Mouse (Mus musculus): ENCODE data around the gene Olfr646. TPM values are rescaled to one million over a fixed set of nuclear protein-coding genes. Genes with fewer than 3 reads are reported as not detected.

Olfr646 gene
- polyA plus RNA-seq (2012; ENCODE audit: low replicate concordance), result not detected in 2 replicates

DNA sequence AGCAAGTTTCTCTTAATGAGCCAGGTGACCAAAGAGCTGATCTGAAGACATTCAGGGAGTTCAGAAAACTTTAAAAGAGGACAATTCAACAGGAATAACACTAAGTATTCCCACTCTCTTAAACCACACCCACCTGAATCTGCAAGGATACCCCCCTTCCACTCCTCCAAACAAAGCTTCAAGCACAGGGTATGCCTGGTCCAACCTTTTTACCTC lies at the start of gene Olfr646:
Gene Olfr646, plus strand, starts transcription at position 117 of the 216 bp plus-strand sequence.

DNA sequence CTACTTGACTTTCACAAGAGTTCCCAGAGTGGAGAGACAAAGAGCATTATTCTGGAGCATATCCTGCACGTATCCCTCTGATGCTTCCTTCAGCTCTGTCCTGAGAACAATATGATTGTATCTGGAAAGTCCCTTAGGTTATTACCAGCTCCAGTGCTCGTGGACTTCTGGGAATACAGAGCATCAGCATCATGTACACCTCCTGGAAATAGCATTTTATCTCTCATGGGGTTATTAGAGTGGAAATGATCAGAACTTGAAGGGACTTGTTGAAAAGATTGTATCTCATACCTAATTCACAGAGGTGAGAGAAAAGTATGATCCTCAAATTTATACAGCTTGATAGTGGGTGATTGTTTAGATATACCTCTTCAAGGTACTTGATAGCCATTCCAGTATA lies 43.3 kb upstream of the Olfr646 start, which contains the start of gene 4930516K23Rik:
Gene 4930516K23Rik, minus strand, starts transcription at position 101 of the 400 bp plus-strand sequence.

DNA sequence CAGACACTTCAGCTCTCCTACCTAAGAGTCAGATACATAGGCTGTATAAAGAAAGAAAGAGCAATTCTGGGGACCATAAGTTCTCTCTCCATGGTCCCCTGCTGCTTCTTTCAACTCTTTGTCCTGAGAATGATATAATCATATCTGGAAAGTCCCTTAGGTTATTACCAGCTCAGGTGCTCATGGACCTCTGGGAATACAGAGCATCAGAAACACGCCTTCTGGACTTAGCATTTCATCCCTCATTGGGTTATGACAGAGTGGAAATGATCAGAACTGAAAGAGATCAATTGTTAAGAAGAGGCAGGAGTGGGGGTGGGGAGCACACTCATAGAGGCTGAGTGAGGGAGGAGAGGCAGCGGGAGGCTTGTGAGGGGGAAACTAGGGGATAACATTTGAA lies 32.9 kb upstream of the Olfr646 start, which contains the start of gene Olfr644:
Gene Olfr644, minus strand, starts transcription at position 101 of the 400 bp plus-strand sequence.

DNA sequence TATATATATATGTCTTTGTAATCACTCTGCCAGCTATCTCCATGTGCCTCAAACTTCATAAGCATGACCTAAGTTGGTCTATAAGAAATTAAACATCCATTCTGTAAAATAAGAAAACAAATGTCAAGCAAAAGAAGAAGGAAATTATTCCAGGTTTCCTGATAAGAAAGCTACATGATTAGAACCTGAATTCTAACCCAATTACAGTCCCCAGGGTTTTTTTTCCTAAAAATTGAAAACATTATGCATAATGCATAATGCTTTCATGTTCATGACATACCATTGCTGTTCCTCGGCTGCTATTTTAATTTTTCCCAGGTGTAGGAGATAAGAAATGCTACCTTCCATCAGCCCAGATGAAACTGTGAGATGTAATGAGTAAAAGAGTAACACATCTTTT lies 19.3 kb upstream of the Olfr646 start, which contains the start of gene Olfr645:
Gene Olfr645, minus strand, starts transcription at position 101 of the 400 bp plus-strand sequence.

DNA sequence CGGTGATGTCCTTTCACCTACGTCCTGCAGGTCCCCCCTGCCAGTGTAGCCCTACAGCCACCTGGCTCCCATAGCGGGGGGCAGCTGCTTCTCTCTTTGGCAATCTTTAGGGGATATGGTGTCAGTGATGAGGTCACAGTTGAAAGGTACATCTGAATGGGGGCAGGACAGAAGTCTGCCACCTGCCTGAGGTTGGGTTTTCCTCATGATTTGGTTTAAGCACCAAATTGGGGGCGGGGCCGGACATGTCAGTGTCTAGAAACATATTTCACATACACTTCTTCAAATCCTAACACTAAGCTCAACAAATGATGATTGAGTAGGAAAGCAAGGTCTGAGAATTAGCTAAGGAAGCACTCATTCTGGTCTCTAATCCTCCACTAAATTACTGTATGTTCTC lies 25.1 kb downstream of the Olfr646 start, which contains the start of gene Ubqln5:
Gene Ubqln5, minus strand, starts transcription at position 101 of the 400 bp plus-strand sequence.

DNA sequence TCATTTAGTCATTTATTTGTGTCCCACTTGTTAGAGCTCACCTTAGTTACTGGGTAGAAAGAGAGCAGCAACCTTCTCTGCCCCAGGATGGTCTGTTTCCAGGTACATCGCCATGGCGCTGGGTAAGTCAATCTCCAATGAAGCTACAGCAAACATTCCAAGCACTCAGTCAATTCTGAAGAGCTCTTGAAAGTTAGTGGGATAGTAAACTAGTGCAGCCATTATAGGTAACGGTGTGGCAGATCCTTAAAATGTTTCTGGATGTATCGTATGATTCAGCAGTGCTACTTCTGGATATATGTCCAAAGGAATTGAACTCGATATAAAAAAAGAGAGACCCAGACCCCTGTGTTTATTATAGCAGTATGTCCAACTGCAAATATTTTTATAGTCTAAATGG lies 32.6 kb downstream of the Olfr646 start, which contains the start of gene Olfr643:
Gene Olfr643, minus strand, starts transcription at position 101 of the 400 bp plus-strand sequence.

DNA sequence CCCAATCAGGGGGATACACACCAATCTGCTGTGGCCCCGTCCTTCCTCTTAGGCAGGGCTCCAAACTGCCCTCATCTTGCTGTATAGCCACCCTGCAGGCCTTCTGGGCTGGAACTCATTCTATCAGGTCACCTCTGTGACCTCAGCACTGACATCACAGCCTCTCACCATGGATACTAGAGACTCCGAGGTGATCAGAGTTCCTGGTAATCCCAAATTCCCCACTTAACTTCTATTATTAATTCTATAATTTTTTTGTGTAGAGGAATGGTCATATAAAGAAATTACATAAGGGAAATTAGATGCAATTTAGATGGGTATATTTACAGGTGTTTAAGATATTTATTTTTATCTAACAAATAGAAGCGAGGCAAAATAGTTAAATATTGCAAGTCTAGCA lies 38.5 kb downstream of the Olfr646 start, which contains the start of gene Ubqln3:
Gene Ubqln3, minus strand, starts transcription at position 101 of the 400 bp plus-strand sequence.

DNA sequence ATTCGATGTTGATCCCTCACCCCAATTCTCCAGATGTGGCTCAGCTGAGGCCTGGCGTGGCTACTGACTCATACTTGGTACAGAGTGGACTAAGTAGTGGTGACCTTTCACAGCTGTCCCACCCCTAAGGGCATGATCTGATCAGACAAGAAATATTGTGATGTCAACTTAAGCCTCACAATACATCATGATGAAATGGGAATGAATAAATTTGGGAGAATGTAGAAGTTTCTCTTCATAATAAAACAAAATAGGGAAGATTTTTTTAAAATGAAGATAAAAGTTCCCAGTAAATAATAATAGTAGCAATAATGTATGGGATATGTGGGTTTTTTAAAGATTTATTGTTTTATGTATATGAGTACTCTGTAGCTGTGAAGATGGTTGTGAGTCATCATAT lies 45.8 kb downstream of the Olfr646 start, which contains the start of gene Ubqlnl:
Gene Ubqlnl, minus strand, starts transcription at position 101 of the 400 bp plus-strand sequence.

Other genes with a start within 250 kb of the Olfr646 start
- gene Olfr66, start 218.6 kb upstream of the Olfr646 start, polyA plus RNA-seq (2012; ENCODE audit: low replicate concordance), result not detected in 2 replicates
- gene Olfr64, start 210.4 kb upstream of the Olfr646 start, polyA plus RNA-seq (2012; ENCODE audit: low replicate concordance), result not detected in 2 replicates
- gene Olfr65, start 201.4 kb upstream of the Olfr646 start, polyA plus RNA-seq (2012; ENCODE audit: low replicate concordance), result not detected in 2 replicates
- gene Olfr631, start 176.0 kb upstream of the Olfr646 start, polyA plus RNA-seq (2012; ENCODE audit: low replicate concordance), result 0.38 TPM in 1 of 2 replicates, not detected in the other
- not detected in 2 replicates for gene Olfr632, start 170.5 kb upstream of the Olfr646 start, polyA plus RNA-seq (2012; ENCODE audit: low replicate concordance)
- not detected in 2 replicates for gene Olfr633, start 160.4 kb upstream of the Olfr646 start, polyA plus RNA-seq (2012; ENCODE audit: low replicate concordance)
- gene Olfr635, start 133.7 kb upstream of the Olfr646 start, polyA plus RNA-seq (2012; ENCODE audit: low replicate concordance), result not detected in 2 replicates
- not detected in 2 replicates for gene Olfr638, start 106.1 kb upstream of the Olfr646 start, polyA plus RNA-seq (2012; ENCODE audit: low replicate concordance)
- 0.02 TPM in 1 of 2 replicates, not detected in the other for gene Olfr639, start 87.6 kb upstream of the Olfr646 start, polyA plus RNA-seq (2012; ENCODE audit: low replicate concordance)
- gene Olfr640, start 79.3 kb upstream of the Olfr646 start, polyA plus RNA-seq (2012; ENCODE audit: low replicate concordance), result 0.08 TPM in 1 of 2 replicates, not detected in the other
- not detected in 2 replicates for gene Olfr641, start 69.4 kb upstream of the Olfr646 start, polyA plus RNA-seq (2012; ENCODE audit: low replicate concordance)
- not detected in 2 replicates for gene Olfr642, start 52.2 kb upstream of the Olfr646 start, polyA plus RNA-seq (2012; ENCODE audit: low replicate concordance)
- not detected in 2 replicates for gene 4930516K23Rik, start 43.4 kb upstream of the Olfr646 start, polyA plus RNA-seq (2012; ENCODE audit: low replicate concordance)
- not detected in 2 replicates for gene Olfr644, start 33.0 kb upstream of the Olfr646 start, polyA plus RNA-seq (2012; ENCODE audit: low replicate concordance)
- not detected in 2 replicates for gene Olfr645, start 19.4 kb upstream of the Olfr646 start, polyA plus RNA-seq (2012; ENCODE audit: low replicate concordance)
- not detected in 2 replicates for gene Ubqln5, start 25.0 kb downstream of the Olfr646 start, polyA plus RNA-seq (2012; ENCODE audit: low replicate concordance)
- gene Olfr643, start 32.5 kb downstream of the Olfr646 start, polyA plus RNA-seq (2012; ENCODE audit: low replicate concordance), result not detected in 2 replicates
- gene Ubqln3, start 38.4 kb downstream of the Olfr646 start, polyA plus RNA-seq (2012; ENCODE audit: low replicate concordance), result not detected in 2 replicates
- not detected in 2 replicates for gene Ubqlnl, start 45.7 kb downstream of the Olfr646 start, polyA plus RNA-seq (2012; ENCODE audit: low replicate concordance)
- gene Olfm5, start 60.0 kb downstream of the Olfr646 start, polyA plus RNA-seq (2012; ENCODE audit: low replicate concordance), result not detected in 2 replicates
- not detected in 2 replicates for gene Olfr648, start 78.5 kb downstream of the Olfr646 start, polyA plus RNA-seq (2012; ENCODE audit: low replicate concordance)
- not detected in 2 replicates for gene Olfr649, start 91.1 kb downstream of the Olfr646 start, polyA plus RNA-seq (2012; ENCODE audit: low replicate concordance)
- gene Trim6, start 113.9 kb downstream of the Olfr646 start, polyA plus RNA-seq (2012; ENCODE audit: low replicate concordance), result not detected in 2 replicates
- gene Trim34a, start 139.6 kb downstream of the Olfr646 start, polyA plus RNA-seq (2012; ENCODE audit: low replicate concordance), result 0.09 TPM in 1 of 2 replicates, not detected in the other
- 0.06 TPM in 1 of 2 replicates, not detected in the other for gene Trim5, start 183.2 kb downstream of the Olfr646 start, polyA plus RNA-seq (2012; ENCODE audit: low replicate concordance)
- not detected in 2 replicates for gene Trim12a, start 210.6 kb downstream of the Olfr646 start, polyA plus RNA-seq (2012; ENCODE audit: low replicate concordance)
- gene Trim34b, start 224.6 kb downstream of the Olfr646 start, polyA plus RNA-seq (2012; ENCODE audit: low replicate concordance), result 0.15 and 0.36 TPM in 2 replicates
- 0.66 and 2.8 TPM in 2 replicates for gene Trim12c, start 248.5 kb downstream of the Olfr646 start, polyA plus RNA-seq (2012; ENCODE audit: low replicate concordance)

All from leukemia stem cell, adult 10-12 weeks (primary cell).